Mouse (Mus musculus) embryonic fibroblast, embryonic 13.5 days (primary cell): ENCODE results near the gene Sbp.
"Not testable (repeated sequence)": the region's sequence is repeated elsewhere in the genome, so short reads cannot be mapped to it uniquely, and the experiment has no call there.

Experiments
- CTCF ChIP-seq: IDR thresholded peaks from 2 replicates; pipeline ENCODE4 v1.5.1; 2011; ENCODE audit warnings: mild to moderate bottlenecking, control low read depth, low read length, moderate library complexity, borderline replicate concordance; ENCODE audit not compliant: insufficient read depth
- POLR2A ChIP-seq: IDR thresholded peaks from 2 replicates; pipeline ENCODE4 v1.6.1; 2011; ENCODE audit warnings: low read depth, mild to moderate bottlenecking, control low read depth, low read length, moderate library complexity

- not testable (repeated sequence) for TF ChIP-seq CTCF, POLR2A
Measured at GRCm38 (mm10) chr17:23917158-23917557, 24.3 kb upstream of the Sbp start, which contains the start of gene Dcpp3.
